Mouse (Mus musculus) megakaryocyte-erythroid progenitor cell, adult 5-6 weeks (primary cell): ENCODE data around the gene 2810004N23Rik. TPM values are rescaled to one million over a fixed set of nuclear protein-coding genes. Genes with fewer than 3 reads are reported as not detected.

Experiments used
- ATAC-seq: replicated peaks from 2 replicates; pipeline ENCODE4 v1.8.0; 2016; ENCODE audit warnings: mild to moderate bottlenecking, inconsistent platforms; ENCODE audit not compliant: severe bottlenecking, poor library complexity, low FRiP score, low TSS enrichment
- total RNA-seq, 2 experiments: library from RNA; stranded (forward) in 1 of 2; stranded (reverse) in 1 of 2; fragments of 200-1000, 215-1000 nt in 1 of 2; fragments of >200 nt in 1 of 2; fragmentation: Nextera tagmentation in 1 of 2; gene quantifications; 2 replicates each; pipeline ENCODE4 v1.2.3; 2014 to 2017

The 2810004N23Rik gene
- total RNA-seq (2014; fragmentation: Nextera tagmentation) (55.2 and 62.5 TPM in 2 replicates), total RNA-seq (2017) (88.0 and 94.9 TPM in 2 replicates)

DNA sequence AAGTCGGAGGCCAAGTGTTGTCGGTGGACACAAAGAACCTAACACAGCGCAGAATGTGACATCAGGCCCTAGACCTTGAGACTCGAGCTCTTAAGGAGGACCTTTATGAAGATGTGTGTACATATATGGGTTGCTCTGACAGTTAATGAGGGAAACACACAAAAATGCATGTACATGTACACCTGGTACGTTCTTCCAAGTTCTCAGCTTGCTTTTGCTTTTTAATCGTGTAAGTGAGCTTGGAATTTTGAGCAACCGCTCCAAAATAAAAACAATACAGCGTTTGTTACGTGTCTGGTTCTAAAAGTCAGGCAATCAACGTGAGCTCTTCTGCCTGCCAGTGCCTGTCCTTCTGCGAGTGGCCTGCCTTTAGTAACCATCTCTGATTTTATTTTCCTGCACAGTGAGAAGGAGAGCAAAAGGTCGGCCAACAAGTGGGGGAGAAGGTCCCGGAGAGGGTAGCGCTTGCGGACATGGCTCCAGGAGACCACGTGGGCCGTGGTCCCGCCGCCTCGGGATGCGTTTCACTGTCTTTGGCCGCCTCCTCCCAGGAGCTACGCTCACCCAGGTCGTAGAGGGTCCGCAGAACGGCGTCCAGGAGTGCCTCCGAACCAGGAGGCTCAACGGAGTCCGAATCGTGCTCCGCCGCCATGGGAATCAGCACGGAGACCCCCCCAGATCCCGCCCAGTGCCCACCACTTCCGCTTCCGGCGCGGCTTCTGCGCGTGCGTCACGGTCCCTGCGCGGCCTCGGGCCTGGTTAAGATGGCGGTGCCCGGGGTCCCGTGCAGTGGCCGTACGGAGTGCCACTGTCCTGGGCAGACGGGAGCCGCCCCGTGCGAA lies at the start of gene 2810004N23Rik, which contains the start of gene Gnpat:
Gene 2810004N23Rik (minus strand): TSS at position 800 of the 842 bp plus-strand sequence.
Gene Gnpat (plus strand): TSS at position 713 of the 842 bp plus-strand sequence.
- peak; percentile 72 for ATAC-seq

GRCm38 (mm10) chr8:124911938-124912872 lies 49.3 kb upstream of the 2810004N23Rik start:
- ATAC-seq = 0 out of 2 replicates have a peak, but pooled peaks have one; percentile 20

DNA sequence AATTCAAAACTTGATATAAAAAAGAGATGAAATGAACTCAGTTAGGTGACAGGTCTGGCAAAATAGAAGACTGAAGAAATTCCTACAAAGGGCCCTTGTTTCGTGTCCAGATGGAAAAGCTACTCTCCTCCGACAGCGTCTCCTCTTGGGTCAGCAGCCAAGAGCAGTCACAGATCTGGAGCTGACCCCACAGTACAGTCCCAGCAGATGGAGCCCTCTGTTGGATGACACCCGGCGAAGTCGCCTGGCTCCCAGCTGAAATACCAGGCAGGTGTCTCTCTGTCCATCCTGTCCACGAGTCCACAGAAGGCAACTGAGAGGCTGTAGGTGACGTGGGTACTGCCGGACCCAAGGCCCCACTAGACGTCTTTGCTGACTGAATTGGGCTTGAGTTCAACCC lies 47.4 kb upstream of the 2810004N23Rik start:
- ATAC-seq = no peak

DNA sequence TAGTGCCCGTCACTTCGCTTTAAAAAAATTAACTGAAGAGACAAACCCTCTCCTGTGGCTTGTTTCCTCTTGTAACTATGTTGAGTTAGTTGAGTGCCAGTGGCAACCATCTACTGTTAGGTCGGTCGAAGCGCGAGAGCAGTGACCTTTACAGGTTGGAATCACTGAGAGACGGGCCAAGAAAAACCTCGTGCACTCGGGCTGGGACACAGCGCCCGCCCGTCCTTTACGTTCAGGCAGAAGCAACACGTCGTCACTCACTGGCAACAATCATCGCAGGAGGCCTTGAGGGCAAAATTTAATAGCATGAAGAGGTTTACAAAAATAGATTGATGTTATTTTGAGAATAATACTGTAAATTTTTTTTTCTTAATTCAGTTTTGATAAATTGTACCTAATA lies 47.0 kb upstream of the 2810004N23Rik start:
- no peak for ATAC-seq

DNA sequence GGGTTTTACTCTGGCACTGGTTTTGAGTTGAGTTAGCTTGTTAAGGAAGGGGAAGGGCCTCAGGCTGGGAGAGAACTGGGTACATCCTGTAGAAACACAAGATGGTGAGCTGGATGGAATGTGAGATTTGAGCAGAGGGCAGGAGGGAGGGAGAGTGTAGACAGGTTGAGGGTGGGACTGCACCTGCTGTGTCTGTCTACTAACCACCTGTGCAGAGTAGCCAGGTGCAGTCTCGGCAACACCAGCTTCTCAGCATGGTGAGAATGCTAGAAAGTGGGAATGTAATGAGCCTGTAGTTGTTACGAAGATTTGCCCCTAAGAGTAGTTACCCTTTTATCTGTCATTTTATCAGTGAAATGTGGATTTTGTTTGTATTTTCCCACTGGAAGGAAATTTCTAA lies 42.6 kb upstream of the 2810004N23Rik start:
- no peak for ATAC-seq

DNA sequence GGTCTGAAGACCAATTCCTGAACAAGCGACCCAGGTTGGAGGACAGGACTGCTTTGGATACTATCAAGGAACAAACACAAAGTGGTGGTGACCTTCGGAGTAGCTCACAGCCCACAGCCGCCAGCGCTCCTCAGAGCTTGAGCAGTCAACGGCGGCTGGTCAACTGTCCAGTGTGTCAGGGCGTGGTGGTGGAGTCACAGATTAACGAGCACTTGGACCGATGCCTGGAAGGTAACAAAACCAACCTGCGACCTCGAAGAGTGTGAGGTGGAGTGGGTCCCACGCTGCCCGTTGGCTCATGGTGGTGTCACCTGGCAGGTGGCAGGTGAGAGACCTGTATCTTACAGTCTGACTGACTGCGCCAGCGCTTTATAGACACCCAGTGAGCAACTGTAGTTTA lies 40.3 kb upstream of the 2810004N23Rik start:
- ATAC-seq = peak; percentile 12; the same call in 1 of the 2 replicates

- peak; percentile 4 for ATAC-seq
These were observed 35.5 kb upstream of the 2810004N23Rik start for GRCm38 (mm10) chr8:124898251-124898905.

DNA sequence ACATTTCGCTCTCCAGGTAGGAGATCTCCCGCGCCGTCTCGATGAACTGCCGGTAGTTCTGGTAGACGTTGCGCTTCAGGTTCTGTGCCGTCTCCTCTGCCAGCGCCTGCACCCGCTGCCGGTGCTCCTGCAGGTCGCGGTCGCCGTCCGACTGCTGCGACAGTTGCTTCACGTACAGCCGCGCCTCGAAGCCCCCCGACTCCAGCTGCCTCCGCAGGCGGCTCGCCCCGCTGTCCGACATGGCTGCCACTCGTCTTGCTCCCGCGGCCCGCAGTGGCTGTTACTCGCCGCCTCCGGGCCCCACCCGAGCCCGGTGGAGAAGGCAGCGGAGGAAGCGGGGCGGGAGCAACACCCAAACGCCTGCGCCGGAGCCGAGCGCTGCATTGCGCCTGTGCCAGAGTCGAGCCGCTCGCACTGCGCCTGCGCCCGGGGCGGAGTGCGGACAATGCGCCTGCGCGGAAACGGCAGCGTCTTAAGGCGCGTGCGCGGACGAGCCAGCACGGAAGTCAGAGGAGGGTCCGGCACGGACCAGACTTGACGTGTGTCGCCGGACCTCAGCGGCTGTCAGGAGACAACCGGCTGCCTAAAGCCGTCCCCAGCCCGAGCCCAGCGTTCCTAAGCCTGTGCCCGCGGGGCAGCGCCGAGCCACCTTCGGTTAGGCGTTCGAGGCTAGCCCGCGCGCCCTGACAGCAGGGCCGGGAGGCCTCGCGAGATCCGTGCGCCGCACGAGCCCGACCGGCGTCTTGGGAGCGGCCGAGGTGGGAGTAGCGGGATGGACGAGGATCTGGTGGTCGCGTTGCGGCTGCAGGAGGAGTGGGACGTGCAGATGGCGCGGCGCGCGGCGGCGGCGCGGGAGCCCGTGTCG lies 34.7 kb upstream of the 2810004N23Rik start, which contains the start of the genes Exoc8 and Sprtn:
Gene Exoc8 (minus strand): TSS at position 320 of the 865 bp plus-strand sequence.
Gene Sprtn (plus strand): TSS at position 501 of the 865 bp plus-strand sequence.
- ATAC-seq = peak; percentile 77

- ATAC-seq = peak; percentile 58
These were observed 33.9 kb upstream of the 2810004N23Rik start for GRCm38 (mm10) chr8:124896632-124897385.

GRCm38 (mm10) chr8:124896010-124896631 lies 33.2 kb upstream of the 2810004N23Rik start:
- ATAC-seq = no peak

DNA sequence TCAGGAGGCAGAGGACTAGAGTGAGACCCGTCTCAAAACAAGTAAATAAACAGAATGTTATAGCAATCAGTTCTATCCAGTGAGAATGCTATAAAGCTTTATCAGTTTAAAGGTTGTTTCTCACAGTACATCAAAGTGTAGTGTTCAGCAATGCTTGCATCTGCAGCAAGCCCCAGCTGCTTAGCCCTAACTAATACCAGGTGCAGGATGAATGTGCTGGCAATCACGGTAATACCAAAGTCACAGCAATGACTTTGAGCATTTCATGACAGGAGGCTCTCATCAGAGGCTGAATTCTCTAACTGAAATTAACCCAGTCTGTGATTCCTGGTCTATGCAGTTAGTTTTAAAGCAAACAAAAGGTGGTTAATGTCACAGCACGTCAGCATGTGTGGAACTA lies 29.7 kb upstream of the 2810004N23Rik start:
- no peak for ATAC-seq

DNA sequence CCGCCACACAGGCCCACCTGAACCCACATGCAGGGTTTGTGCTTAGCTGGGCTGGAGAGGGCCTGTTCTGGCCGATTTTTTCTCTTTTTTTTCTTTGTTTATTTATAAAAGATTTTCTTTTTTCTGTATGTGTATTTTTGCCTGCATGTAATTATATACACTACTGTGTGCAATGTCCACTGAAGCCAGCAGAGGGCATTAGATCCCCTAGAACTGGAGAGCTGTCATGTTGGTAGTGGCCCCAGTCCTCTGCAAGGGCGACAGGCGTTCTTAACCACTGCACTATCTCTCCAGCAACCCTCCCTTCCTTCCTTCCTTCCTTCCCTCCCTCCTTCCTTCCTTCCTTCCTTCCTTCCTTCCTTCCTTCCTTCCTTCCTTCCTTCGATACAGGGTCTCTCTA lies 25.5 kb upstream of the 2810004N23Rik start:
- no peak for ATAC-seq

GRCm38 (mm10) chr8:124878946-124879526 lies 16.1 kb upstream of the 2810004N23Rik start:
- ATAC-seq = peak; percentile 92

DNA sequence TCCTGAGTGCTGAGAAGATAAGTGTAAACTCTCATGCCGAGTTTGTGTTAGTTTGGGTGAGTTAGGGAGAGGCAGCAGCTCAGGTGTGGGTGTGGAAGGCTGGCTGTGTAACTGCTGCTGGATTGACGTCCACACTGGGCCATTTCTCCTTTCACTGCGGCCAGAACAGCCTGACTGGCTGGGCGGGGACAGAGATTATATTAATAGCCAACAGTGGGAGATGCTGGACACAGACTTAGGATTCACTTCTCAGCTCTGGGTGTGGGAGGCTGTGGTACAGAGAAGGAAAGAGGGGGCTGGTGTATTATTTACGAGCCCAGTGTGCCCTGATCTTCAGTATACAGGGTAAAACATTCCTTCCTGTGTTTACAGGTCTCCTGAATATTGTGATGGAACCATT lies 15.2 kb upstream of the 2810004N23Rik start:
- ATAC-seq = no peak

GRCm38 (mm10) chr8:124872690-124873089 lies 9.8 kb upstream of the 2810004N23Rik start:
- ATAC-seq = no peak

- no peak for ATAC-seq
These were observed 9.2 kb upstream of the 2810004N23Rik start for GRCm38 (mm10) chr8:124872081-124872480.

DNA sequence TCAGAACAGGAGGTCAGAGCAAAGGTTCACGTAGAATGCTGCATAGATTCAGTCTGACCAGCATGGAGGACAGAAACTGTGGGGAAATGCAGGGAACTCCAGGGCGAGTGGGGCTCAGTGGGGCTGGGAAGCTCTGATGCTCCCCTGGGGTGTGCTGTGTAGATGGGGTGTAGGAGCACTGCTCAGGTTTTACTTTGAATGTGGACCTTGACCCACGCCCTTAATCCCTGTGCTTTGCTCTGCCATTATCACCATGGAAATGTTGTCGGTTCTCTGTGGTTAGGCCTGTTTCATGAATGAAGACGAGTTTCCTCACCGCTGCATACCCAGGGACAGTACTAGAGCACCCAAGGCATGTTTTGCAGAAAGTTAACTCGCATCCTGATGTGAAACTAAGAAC lies 8.6 kb upstream of the 2810004N23Rik start:
- no peak for ATAC-seq
